Mouse (Mus musculus) heart, embryonic 15.5 days (tissue): ENCODE data around the gene Polr1a. TPM values are rescaled to one million over a fixed set of nuclear protein-coding genes. Genes with fewer than 3 reads are reported as not detected.
A peak's percentile ranks its signal among the peaks of the same experiment; 100 is the strongest.

Source experiments
- ATAC-seq: fragments of 200-750 bp; cut with Nextera tagmentation; replicated peaks from 2 replicates; pipeline ENCODE4 v1.8.0; 2017; ENCODE audit warnings: low read depth, moderate TSS enrichment; ENCODE audit not compliant: insufficient number of reproducible peaks, insufficient read depth, low FRiP score
- H3K27ac ChIP-seq: fragments of 300-500 bp; sonication (generic); 2 replicates; pipeline ENCODE4 v1.5.1; 2015; ENCODE audit warnings: mild to moderate bottlenecking, inconsistent platforms
- H3K27me3 ChIP-seq: fragments of 300-500 bp; sonication (generic); 2 replicates; pipeline ENCODE4 v1.6.1; 2015; ENCODE audit warnings: inconsistent platforms
- H3K36me3 ChIP-seq: fragments of 300-500 bp; sonication (generic); 2 replicates; pipeline ENCODE4 v1.6.1; 2015; ENCODE audit warnings: mild to moderate bottlenecking, inconsistent platforms
- H3K4me1 ChIP-seq: fragments of 300-500 bp; sonication (generic); replicated peaks from 2 replicates; pipeline ENCODE4 v1.6.1; 2015; ENCODE audit warnings: inconsistent platforms
- H3K4me2 ChIP-seq: fragments of 300-500 bp; sonication (generic); 2 replicates; pipeline ENCODE4 v1.6.1; 2015; ENCODE audit warnings: inconsistent platforms, mild to moderate bottlenecking, moderate library complexity
- H3K4me3 ChIP-seq: fragments of 300-500 bp; sonication (generic); 2 replicates; pipeline ENCODE4 v1.5.1; 2015; ENCODE audit warnings: mild to moderate bottlenecking, inconsistent platforms
- H3K9ac ChIP-seq: fragments of 300-500 bp; sonication (generic); 2 replicates; pipeline ENCODE4 v1.6.1; 2015; ENCODE audit warnings: mild to moderate bottlenecking, inconsistent platforms
- H3K9me3 ChIP-seq: fragments of 300-500 bp; sonication (generic); replicated peaks from 2 replicates; pipeline ENCODE4 v1.6.1; 2016; ENCODE audit warnings: inconsistent platforms
- WGBS: fragments of 180-500 bp; shearing (Covaris S2); methylation state at CpG from one replicate; pipeline ENCODE4 v1.1.7; 2015; ENCODE audit warnings: mixed read lengths; 5-methylcytosine and 5-hydroxymethylcytosine counted together
- polyA plus RNA-seq: library from polyadenylated mRNA; unstranded; fragments of >200 nt; fragmentation: Nextera tagmentation; extraction: Ambion mirVana; gene quantifications from 2 replicates; pipeline ENCODE4 v1.2.1, GENCODE M21; 2015

The Polr1a gene
- polyA plus RNA-seq, result 19.7 and 25.3 TPM in 2 replicates

DNA sequence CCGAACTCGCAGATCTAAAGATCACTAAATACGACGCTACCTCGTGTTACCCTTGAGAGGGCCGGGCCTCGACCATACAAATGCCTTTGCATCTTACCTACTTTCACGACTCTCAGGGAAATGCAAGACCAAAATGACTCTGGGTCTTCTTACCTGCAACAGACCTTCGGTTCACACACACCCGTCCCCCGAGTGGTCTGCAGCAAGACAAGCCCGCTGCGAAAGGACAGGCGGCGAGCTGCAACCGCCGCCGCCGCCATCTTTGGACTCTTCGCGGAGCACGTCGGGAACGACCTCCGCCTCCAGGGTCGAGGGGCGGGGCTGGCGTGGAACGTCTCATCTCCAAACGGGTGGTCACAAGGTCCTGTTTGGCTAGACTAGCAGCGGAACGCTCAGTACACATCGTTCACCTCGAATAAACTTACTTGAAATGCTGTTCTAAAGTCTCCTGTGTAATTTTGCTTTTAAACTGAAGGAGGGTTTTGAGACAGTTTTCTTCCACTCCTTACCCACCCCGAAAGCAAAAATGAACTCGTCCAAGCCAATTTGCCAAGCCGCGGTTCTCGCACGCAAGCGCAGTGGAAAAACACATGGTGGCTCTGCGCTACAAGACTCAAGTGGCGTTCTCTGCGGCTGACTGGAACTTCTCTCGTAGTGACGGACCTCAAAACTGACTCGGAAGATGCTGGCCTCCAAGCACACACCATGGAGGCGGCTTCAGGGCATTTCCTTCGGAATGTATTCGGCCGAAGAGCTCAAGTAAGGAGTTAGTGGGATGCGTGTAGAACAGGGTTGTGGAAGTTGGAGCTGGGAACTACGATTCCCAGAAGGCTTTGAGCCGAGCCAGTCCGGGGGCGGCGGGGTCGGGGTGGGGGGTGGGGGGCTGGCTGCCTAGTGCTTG, at the start of gene Polr1a, which contains the start of gene Ptcd3:
TSS of gene Polr1a (plus strand) at position 573 of the 901 bp plus-strand sequence.
TSS of gene Ptcd3 (minus strand) at position 270 of the 901 bp plus-strand sequence.
- peak; percentile 85 for ATAC-seq

DNA sequence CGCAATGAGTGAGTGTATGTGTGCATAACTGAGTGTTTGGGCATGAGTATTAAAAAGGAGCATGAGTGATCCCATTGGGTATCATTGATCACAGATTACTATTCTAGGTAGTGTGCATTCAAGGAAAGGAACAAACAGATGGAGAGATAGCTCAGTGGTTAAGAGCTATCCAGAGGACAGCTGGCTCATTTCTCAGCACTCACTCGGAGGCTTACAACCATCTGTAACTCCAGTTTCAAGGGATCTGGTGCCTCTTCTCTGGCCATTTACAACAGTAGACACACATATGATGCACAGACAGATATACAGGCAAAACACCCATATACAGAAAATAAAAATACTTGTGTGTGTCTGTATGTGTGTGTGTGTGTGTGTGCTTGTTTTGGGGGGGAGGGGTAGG, 41.1 kb upstream of the Polr1a start:
- Histone ChIP-seq H3K4me1 (no peaks in the 10 kb centered on the region), H3K27ac (no peak overlapping the region), H3K27me3 (no peaks in the 10 kb centered on the region), H3K36me3 (peaks cover 86% of the 10 kb centered on the region), H3K4me2 (no peak overlapping the region), H3K4me3 (no peak overlapping the region), H3K9ac (no peak overlapping the region), H3K9me3 (no peaks in the 10 kb centered on the region)
- WGBS, result 83% methylated on average over 2 of the region's 2 CpGs
- ATAC-seq, result no peak

More for the DNA sequence above, at the start of gene Polr1a, which contains the start of gene Ptcd3:
- WGBS, result under 1% methylated on average over 58 of the region's 58 CpGs
- Histone ChIP-seq H3K9ac (peak within 1 kb of the TSS; percentile 71), H3K36me3 (peaks cover 28% of the 10 kb centered on the region), H3K4me2 (peak within 1 kb of the TSS; percentile 67), H3K4me1 (peaks cover 34% of the 10 kb centered on the region), H3K4me3 (peak within 1 kb of the TSS; percentile 70), H3K27ac (peak within 1 kb of the TSS; percentile 76), H3K27me3 (no peaks in the 10 kb centered on the region), H3K9me3 (no peaks in the 10 kb centered on the region)

DNA sequence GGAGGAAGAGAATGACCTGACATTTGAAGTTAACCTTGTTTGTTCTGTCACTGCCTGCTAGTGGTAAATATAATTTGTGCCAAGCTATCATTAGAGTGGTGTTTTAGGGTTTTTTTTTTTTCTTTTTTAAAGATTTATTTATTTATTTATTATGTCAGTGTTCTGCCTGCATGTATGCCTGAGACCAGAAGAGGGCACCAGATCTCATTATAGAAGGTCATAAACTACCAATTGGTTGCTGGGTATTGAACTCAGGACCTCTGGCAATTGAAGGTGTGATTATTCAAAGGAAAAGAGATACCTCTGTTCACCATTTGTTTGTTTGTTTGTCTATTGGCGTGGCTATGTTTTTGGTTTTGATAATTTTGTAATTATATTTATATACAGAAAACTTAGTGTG, 40.0 kb upstream of the Polr1a start:
- H3K27me3 ChIP-seq, result no peaks in the 10 kb centered on the region
- H3K4me1 ChIP-seq, result no peaks in the 10 kb centered on the region
- H3K4me3 ChIP-seq, result no peak overlapping the region
- H3K4me2 ChIP-seq, result no peak overlapping the region
- H3K9ac ChIP-seq, result no peak overlapping the region
- WGBS, result 83% methylated on average over 1 of the region's 1 CpGs
- H3K9me3 ChIP-seq, result no peaks in the 10 kb centered on the region
- no peak for ATAC-seq
- no peak overlapping the region for H3K27ac ChIP-seq
- peaks cover 82% of the 10 kb centered on the region for H3K36me3 ChIP-seq

GRCm38 (mm10) chr6:71871396-71871795, 37.5 kb upstream of the Polr1a start:
- no peak overlapping the region for H3K9ac ChIP-seq
- no peak overlapping the region for H3K4me3 ChIP-seq
- no peaks in the 10 kb centered on the region for H3K27me3 ChIP-seq
- no peak for ATAC-seq
- no peak overlapping the region for H3K27ac ChIP-seq
- no peaks in the 10 kb centered on the region for H3K4me1 ChIP-seq
- H3K36me3 ChIP-seq, result peaks cover 84% of the 10 kb centered on the region
- H3K9me3 ChIP-seq, result no peaks in the 10 kb centered on the region
- 91% methylated on average over 9 of the region's 9 CpGs for WGBS
- no peak overlapping the region for H3K4me2 ChIP-seq

- 94% methylated on average over 3 of the region's 3 CpGs for WGBS
- Histone ChIP-seq H3K27ac (no peak overlapping the region), H3K27me3 (no peaks in the 10 kb centered on the region), H3K4me3 (no peak overlapping the region), H3K4me2 (no peak overlapping the region), H3K4me1 (no peaks in the 10 kb centered on the region), H3K9ac (no peak overlapping the region), H3K9me3 (no peaks in the 10 kb centered on the region), H3K36me3 (peaks cover 80% of the 10 kb centered on the region)
- no peak for ATAC-seq
These were observed 30.7 kb upstream of the Polr1a start for GRCm38 (mm10) chr6:71877965-71878760.

DNA sequence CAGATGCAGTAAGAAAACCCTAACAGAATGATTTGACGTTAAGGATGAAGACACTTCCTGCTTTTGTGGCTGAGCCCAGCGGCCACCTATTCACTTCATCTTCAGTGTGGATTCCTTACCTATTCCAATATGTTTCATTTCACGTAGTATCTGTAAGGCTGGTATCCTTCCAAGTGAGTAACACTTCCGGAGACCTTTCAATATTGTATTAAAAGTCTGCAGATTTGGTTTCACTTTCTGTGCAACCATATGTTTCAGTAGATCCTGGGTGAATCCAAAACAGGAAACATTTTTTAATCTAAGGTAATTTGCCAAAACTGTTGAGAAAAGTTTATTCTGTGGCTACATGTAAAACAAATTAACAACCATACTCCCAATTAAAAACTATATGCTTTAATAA, 15.6 kb upstream of the Polr1a start:
- H3K4me1 ChIP-seq, result no peaks in the 10 kb centered on the region
- H3K27me3 ChIP-seq, result no peaks in the 10 kb centered on the region
- no peak for ATAC-seq
- 91% methylated on average over 4 of the region's 4 CpGs for WGBS
- no peak overlapping the region for H3K4me3 ChIP-seq
- H3K4me2 ChIP-seq, result no peak overlapping the region
- no peak overlapping the region for H3K27ac ChIP-seq
- no peak overlapping the region for H3K9ac ChIP-seq
- no peaks in the 10 kb centered on the region for H3K9me3 ChIP-seq
- peaks cover 96% of the 10 kb centered on the region for H3K36me3 ChIP-seq

- Histone ChIP-seq H3K27ac (no peak overlapping the region), H3K4me1 (peaks cover 34% of the 10 kb centered on the region), H3K4me3 (peak overlapping the region; percentile 70), H3K27me3 (no peaks in the 10 kb centered on the region), H3K4me2 (peak overlapping the region; percentile 67), H3K9me3 (no peaks in the 10 kb centered on the region), H3K36me3 (peaks cover 36% of the 10 kb centered on the region), H3K9ac (peak overlapping the region; percentile 71)
- 6% methylated on average over 4 of the region's 4 CpGs for WGBS
- ATAC-seq, result no peak
These were observed 1.1 kb upstream of the Polr1a start for GRCm38 (mm10) chr6:71907702-71908235.

DNA sequence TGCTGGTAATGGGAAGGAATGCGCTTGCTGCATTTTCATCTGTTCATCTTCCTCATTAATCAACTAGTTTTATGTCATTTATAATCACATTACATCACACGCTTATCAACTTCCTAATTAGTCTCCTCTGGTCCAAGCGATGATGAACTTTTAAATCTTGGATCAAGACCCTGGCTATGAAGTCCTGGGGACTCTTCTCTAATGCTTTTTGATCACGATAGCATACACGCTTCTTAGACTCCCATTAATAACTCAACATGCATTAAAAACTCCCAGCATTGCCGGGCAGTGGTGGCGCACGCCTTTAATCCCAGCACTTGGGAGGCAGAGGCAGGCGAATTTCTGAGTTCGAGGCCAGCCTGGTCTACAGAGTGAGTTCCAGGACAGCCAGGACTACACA, 531 bp downstream of the Polr1a start:
- H3K27ac ChIP-seq, result peak overlapping the region; percentile 76; the same call in 1 of the 2 replicates
- H3K27me3 ChIP-seq, result no peaks in the 10 kb centered on the region
- ATAC-seq, result no peak
- H3K9me3 ChIP-seq, result no peaks in the 10 kb centered on the region
- WGBS, result 22% methylated on average over 10 of the region's 10 CpGs
- peaks cover 34% of the 10 kb centered on the region for H3K4me1 ChIP-seq
- peaks cover 22% of the 10 kb centered on the region; the same call in 1 of the 2 replicates for H3K36me3 ChIP-seq
- peak overlapping the region; percentile 70 for H3K4me3 ChIP-seq
- no peak overlapping the region for H3K9ac ChIP-seq
- H3K4me2 ChIP-seq, result peak overlapping the region; percentile 67

GRCm38 (mm10) chr6:71909840-71910239, 987 bp downstream of the Polr1a start:
- WGBS, result 76% methylated on average over 6 of the region's 6 CpGs
- ATAC-seq, result no peak
- H3K9ac ChIP-seq, result no peak overlapping the region

DNA sequence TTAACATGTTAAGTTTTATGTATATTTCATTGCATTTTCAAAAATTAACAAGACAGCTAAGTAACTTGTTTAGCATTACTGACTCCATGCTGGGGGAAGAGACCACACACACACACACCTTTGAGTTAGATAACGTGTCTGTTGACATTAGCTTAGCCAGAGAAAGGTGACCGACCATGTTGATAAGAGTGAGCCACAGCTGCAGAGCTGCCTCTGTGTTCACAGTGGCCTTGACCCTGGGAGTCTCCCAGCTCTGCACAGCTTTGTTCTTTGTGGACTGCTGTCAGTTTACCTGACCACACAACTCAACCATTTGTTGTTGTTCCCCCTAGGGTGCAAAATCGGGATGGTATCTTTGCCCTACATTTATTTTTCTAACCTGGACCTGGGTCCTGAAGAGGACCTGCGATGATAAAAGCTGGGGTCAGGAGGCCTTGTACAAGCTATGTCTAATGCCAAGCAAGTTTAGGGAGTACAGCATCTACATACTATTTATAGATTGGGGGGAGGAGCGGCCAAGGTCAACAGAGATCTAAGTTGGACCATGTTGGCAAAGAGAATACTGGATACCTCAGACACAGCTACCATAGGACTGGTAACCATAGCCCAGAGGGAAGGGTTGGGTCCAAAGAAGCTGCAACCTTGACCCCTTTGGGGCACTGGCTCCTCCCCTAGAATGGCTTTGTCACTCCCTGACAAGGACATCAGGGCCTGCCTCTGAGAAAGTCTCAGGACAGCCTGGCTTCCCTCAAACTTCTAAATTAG, 3.0 kb downstream of the Polr1a start:
- H3K36me3 ChIP-seq, result peaks cover 18% of the 10 kb centered on the region
- H3K9ac ChIP-seq, result no peak overlapping the region
- 35% methylated on average over 5 of the region's 5 CpGs for WGBS
- peak overlapping the region; percentile 21; the same call in 1 of the 2 replicates for H3K4me2 ChIP-seq
- ATAC-seq, result no peak; the same call in 1 of the 2 replicates
- no peaks in the 10 kb centered on the region for H3K9me3 ChIP-seq
- H3K4me3 ChIP-seq, result no peak overlapping the region
- no peaks in the 10 kb centered on the region for H3K27me3 ChIP-seq
- peaks cover 32% of the 10 kb centered on the region for H3K4me1 ChIP-seq
- peak overlapping the region; percentile 79 for H3K27ac ChIP-seq

More at GRCm38 (mm10) chr6:71909840-71910239, 987 bp downstream of the Polr1a start:
- Histone ChIP-seq H3K27me3 (no peaks in the 10 kb centered on the region), H3K4me3 (peak overlapping the region; percentile 70), H3K27ac (no peak overlapping the region), H3K36me3 (peaks cover 18% of the 10 kb centered on the region), H3K4me2 (peak overlapping the region; percentile 67), H3K9me3 (no peaks in the 10 kb centered on the region), H3K4me1 (peaks cover 34% of the 10 kb centered on the region)
